Mouse (Mus musculus) cerebellum, adult 11-12 months (tissue): ENCODE measurements at regions not wholly inside any gene's neighbourhood (a gene's known extent, or its start where the extent isn't known, plus 50 kb on each side); places are given as distances from the start of the nearest gene placed in this dataset.

ENCODE experiments used
- DNase-seq: peaks from one replicate; pipeline ENCODE4 v3.0.0; 2022

DNA sequence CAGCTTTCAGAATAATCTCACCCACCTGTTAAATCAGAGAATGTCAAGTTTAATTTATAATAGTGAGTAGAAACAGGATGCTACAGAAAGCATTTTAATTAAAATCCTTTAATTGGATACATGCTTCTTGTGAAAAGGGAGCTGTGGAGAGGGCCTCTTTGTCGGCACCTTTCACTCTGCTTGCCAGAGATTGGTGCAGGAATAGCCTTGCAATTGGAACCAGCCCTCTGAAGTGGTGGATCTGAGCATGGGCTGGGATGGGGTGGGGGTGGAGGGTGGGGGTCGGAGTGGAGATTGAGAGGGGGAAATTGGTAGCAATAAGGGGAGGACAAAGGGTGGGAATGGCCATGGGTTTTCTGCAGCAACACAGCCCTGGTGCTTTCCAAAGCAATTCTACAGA is 207.2 kb downstream of the Tbx15 start:
- no peak for DNase-seq

DNA sequence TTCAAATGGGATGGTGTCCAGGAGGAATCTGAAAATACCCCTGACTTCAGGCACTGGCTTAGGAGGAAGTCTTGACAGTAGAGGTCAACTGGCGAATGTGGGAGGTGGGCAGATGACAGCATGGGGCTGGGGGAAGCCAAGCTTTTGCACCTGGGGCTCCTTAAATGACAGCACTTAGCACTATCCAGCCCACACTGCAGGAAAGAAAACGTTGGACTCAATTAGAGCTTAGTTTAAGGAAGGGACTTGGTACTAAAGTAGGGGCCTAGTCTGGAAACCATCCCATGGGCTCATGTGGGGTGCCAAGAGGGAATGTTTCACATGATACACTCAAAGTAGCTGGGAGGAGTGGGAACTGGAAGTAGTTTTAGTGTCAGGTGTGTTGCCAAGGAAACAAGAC is 207.6 kb downstream of the Tbx15 start:
- DNase-seq: no peak

- DNase-seq: no peak
Measured at GRCm38 (mm10) chr3:99459036-99459863, 219.1 kb downstream of the Tbx15 start.

DNA sequence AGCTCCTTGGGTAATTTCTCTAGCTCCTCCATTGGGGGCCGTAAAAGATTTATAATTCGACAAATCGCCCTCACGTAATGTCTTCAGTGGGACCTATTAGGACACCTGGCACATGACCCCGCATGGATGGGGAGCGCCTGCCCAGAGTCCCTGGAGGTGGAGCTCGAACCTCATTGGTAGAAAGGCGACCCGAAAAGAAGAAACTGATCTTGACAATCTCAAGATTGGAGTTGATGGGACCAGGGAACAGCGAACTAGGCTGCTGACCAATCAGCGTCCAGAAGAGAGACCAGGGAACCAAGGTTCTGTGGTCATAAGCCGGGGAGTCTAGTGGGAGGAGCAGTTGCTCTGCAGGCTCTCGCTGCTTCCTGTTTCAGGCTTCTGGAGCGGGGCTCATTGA is 259.8 kb downstream of the Tbx15 start:
- no peak for DNase-seq

GRCm38 (mm10) chr3:99504772-99505171 is 264.6 kb downstream of the Tbx15 start:
- DNase-seq: no peak

DNA sequence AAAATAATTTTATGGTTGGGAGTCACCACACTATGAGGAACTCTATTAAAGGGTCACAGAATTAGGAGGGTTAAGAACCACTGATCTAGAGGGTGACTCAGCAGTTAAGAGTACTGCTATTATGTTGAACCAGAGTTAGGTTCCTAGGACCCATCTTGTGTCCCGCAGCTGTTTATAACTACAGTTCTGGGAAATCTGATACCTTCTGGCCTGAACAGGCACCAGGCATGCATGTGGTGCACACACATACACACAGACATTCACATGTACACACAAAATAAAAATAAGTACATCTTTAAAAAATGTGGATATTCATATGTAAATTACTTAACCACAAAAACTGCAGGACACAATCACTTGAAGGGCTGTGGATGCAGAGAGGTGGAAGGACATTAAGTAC is 272.1 kb downstream of the Tbx15 start:
- no peak for DNase-seq

DNA sequence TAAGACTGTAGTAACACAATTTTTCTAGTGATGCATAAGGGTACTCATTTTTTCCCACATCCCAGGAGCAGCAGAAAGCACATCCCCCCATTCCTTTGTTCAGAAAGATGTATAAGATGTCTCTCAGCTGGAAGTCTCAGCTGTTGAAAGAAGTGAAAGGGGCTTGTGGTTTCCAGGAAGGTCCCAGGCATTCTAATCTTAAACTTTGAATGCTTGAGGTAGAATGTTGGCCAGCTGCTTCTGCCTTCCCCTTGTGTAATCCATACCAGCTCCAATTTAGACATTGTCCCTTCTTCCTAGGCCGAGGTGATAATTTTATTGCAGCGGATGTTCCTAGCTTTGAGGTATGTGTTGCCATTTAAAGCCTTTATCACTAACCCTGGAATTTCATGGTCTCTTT is 272.8 kb downstream of the Tbx15 start:
- no peak for DNase-seq

GRCm38 (mm10) chr3:99515751-99516150 is 275.6 kb downstream of the Tbx15 start:
- DNase-seq: no peak

DNA sequence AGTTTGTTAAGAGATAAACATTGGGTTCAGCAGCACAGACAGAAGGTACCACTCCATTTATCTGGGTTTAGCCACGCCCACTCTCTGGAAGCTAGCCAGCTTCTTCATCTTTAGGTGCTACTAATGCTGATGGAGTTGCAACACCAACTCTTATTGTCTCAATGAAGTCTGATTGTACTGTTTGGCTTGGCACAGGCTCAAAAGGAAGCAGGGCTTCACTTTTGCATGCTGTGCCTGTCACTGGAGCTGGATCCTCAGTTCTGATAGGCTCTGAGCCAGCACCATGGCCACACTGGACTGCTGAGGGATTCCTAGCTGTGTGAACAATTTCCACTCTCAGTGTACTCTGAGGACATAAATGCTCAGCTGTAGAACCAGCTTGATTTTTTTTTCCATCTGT is 320.7 kb downstream of the Tbx15 start:
- peak; percentile 2 for DNase-seq

GRCm38 (mm10) chr3:99573335-99573976 is 311.8 kb upstream of the Spag17 start:
- DNase-seq: no peak

- no peak for DNase-seq
Measured at GRCm38 (mm10) chr3:99573977-99574373, 311.2 kb upstream of the Spag17 start.

GRCm38 (mm10) chr3:99602679-99603078 is 282.5 kb upstream of the Spag17 start:
- no peak for DNase-seq

GRCm38 (mm10) chr3:99632309-99632708 is 252.9 kb upstream of the Spag17 start:
- no peak for DNase-seq

- DNase-seq: no peak
Measured at GRCm38 (mm10) chr3:99641343-99642106, 243.7 kb upstream of the Spag17 start.

- DNase-seq: no peak
Measured at GRCm38 (mm10) chr3:99644910-99645309, 240.3 kb upstream of the Spag17 start.

DNA sequence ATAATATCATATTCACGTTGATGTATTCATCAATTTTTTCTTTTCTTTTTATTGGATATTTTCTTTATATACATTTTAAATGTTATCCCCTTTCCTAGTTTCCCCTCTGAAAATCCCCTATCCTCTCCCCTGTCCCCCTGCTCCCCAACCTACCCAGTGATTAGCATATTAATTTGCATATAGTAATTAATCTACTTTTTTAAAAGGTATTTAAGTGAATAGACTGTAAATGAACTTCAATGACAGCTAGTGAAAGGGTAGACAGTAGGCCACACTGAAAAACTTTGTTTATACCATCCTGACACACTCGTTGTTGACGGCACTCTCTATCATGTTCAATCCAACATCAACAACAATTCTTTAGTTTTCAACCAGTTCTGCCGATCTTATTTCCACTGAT is 239.9 kb upstream of the Spag17 start:
- DNase-seq: no peak

DNA sequence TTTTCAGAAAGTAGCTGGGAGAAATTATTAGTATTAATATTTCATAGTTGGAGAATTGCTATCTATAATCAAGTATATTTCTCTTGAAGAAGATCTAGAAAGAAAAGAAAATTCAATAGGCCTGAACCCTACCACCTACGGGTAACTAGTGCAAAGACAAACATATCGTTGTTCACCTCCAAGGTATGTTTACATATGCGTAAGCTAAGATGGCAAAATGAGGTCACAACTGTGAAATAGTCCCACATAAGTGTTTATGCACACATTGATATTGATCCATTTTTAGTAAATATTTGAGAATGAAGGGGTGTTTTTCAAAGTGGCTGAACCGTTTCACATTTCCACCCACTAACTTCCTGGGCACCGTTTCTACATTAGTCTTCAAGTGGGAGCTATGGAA is 227.6 kb upstream of the Spag17 start:
- no peak for DNase-seq

- DNase-seq: no peak
Measured at GRCm38 (mm10) chr3:99663783-99664182, 221.4 kb upstream of the Spag17 start.

GRCm38 (mm10) chr3:99665363-99665762 is 219.8 kb upstream of the Spag17 start:
- no peak for DNase-seq

GRCm38 (mm10) chr3:99665902-99666768 is 219.1 kb upstream of the Spag17 start:
- no peak for DNase-seq

- DNase-seq: no peak
Measured at GRCm38 (mm10) chr3:99674145-99674544, 211.1 kb upstream of the Spag17 start.

GRCm38 (mm10) chr3:99709506-99709905 is 175.7 kb upstream of the Spag17 start:
- no peak for DNase-seq

DNA sequence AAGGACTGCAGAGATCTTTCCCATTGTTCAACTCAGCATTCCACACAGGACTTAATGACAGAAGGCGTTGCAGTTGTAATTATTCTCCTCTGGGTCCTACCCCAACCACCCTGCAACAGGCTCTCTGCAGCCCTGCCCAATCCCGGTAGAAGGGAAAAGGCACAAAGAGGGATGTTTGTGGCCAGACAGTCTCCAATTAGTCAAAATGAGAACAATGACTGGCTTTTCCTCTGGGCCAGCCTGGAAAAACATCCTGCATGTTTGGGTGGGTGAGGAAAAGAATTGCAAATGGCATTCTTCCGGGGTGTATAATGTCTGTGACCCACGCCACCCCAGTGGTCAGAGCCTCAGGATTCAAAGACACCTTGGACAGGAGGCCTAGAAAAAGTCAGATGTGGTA is 168.8 kb upstream of the Spag17 start:
- DNase-seq: no peak
